Mouse (Mus musculus) hindbrain, embryonic 16.5 days (tissue): ENCODE data around the gene Garnl3. TPM values are rescaled to one million over a fixed set of nuclear protein-coding genes. Genes with fewer than 3 reads are reported as not detected.

Experiments
- ATAC-seq: fragments of 200-750 bp; cut with Nextera tagmentation; 2 replicates; pipeline ENCODE4 v1.8.0; 2017; ENCODE audit warnings: moderate TSS enrichment, moderate library complexity
- H3K27ac ChIP-seq: fragments of 300-500 bp; sonication (generic); 2 replicates; pipeline ENCODE4 v1.5.1; 2014; ENCODE audit warnings: low read depth, mild to moderate bottlenecking, control low read depth, low read length, moderate library complexity
- H3K27me3 ChIP-seq: fragments of 300-500 bp; sonication (generic); replicated peaks from 2 replicates; pipeline ENCODE4 v1.6.1; 2014; ENCODE audit warnings: low read length; ENCODE audit not compliant: control insufficient read depth, insufficient read depth
- H3K36me3 ChIP-seq: fragments of 300-500 bp; sonication (generic); 2 replicates; pipeline ENCODE4 v1.6.1; 2014; ENCODE audit warnings: mild to moderate bottlenecking, low read length, moderate library complexity, mixed read lengths; ENCODE audit not compliant: control insufficient read depth, insufficient read depth
- H3K4me1 ChIP-seq: fragments of 300-500 bp; sonication (generic); 2 replicates; pipeline ENCODE4 v1.6.1; 2014; ENCODE audit warnings: low read depth, low read length; ENCODE audit not compliant: control insufficient read depth, insufficient read depth
- H3K4me2 ChIP-seq: fragments of 300-500 bp; sonication (generic); 2 replicates; pipeline ENCODE4 v1.6.1; 2014; ENCODE audit warnings: mild to moderate bottlenecking, low read length, control low read depth, moderate library complexity
- H3K4me3 ChIP-seq: fragments of 300-500 bp; sonication (generic); 2 replicates; pipeline ENCODE4 v1.5.1; 2014; ENCODE audit warnings: mild to moderate bottlenecking, low read length, control low read depth, moderate library complexity
- H3K9ac ChIP-seq: fragments of 300-500 bp; sonication (generic); 2 replicates; pipeline ENCODE4 v1.6.1; 2014; ENCODE audit warnings: low read depth, mild to moderate bottlenecking, control low read depth, low read length, moderate library complexity
- H3K9me3 ChIP-seq: fragments of 300-500 bp; sonication (generic); 2 replicates; pipeline ENCODE4 v1.6.1; 2014; ENCODE audit warnings: mild to moderate bottlenecking, low read length, moderate library complexity; ENCODE audit not compliant: control insufficient read depth
- WGBS: fragments of 180-500 bp; shearing (Covaris S2); extraction: QIAGEN DNeasy Blood & Tissue Kit; methylation state at CpG from one replicate; pipeline ENCODE4 v1.1.7; 2014; 5-methylcytosine and 5-hydroxymethylcytosine counted together
- polyA plus RNA-seq: library from polyadenylated mRNA; unstranded; fragments of >200 nt; fragmentation: Nextera tagmentation; extraction: Ambion mirVana; gene quantifications from 2 replicates; pipeline ENCODE4 v1.2.1, GENCODE M21; 2015

Gene Garnl3
- polyA plus RNA-seq, 1 experiment from 2014 or later = 65.9 TPM

- Histone ChIP-seq H3K27ac (no peak overlapping the region), H3K9me3 (no peaks in the 10 kb centered on the region), H3K36me3 (peaks cover 7% of the 10 kb centered on the region), H3K4me3 (no peak overlapping the region), H3K4me2 (no peak overlapping the region), H3K9ac (no peak overlapping the region), H3K4me1 (no peaks in the 10 kb centered on the region), H3K27me3 (no peaks in the 10 kb centered on the region)
- no peak for ATAC-seq
- WGBS = 75% methylated on average over 1 of the region's 1 CpGs
Measured at GRCm38 (mm10) chr2:33035297-33035696, 96.2 kb downstream of the Garnl3 start.

- Histone ChIP-seq H3K36me3 (peaks cover 8% of the 10 kb centered on the region), H3K4me3 (no peak overlapping the region), H3K9me3 (no peaks in the 10 kb centered on the region), H3K27ac (no peak overlapping the region), H3K27me3 (no peaks in the 10 kb centered on the region), H3K9ac (no peak overlapping the region), H3K4me2 (no peak overlapping the region), H3K4me1 (no peaks in the 10 kb centered on the region)
- ATAC-seq = no peak
- 83% methylated on average over 7 of the region's 7 CpGs for WGBS
Measured at GRCm38 (mm10) chr2:33033281-33033680, 98.2 kb downstream of the Garnl3 start.

- Histone ChIP-seq H3K27me3 (no peaks in the 10 kb centered on the region), H3K4me2 (no peak overlapping the region), H3K36me3 (peaks cover 8% of the 10 kb centered on the region), H3K27ac (no peak overlapping the region), H3K9me3 (no peaks in the 10 kb centered on the region), H3K4me3 (no peak overlapping the region), H3K4me1 (no peaks in the 10 kb centered on the region), H3K9ac (no peak overlapping the region)
- WGBS = 91% methylated on average over 5 of the region's 5 CpGs
- ATAC-seq = no peak
Measured at GRCm38 (mm10) chr2:33032391-33033062, 98.9 kb downstream of the Garnl3 start.

GRCm38 (mm10) chr2:33025040-33025439 is 106.4 kb downstream of the Garnl3 start:
- Histone ChIP-seq H3K4me2 (no peak overlapping the region), H3K9me3 (no peaks in the 10 kb centered on the region), H3K9ac (no peak overlapping the region), H3K36me3 (peaks cover 7% of the 10 kb centered on the region), H3K4me3 (no peak overlapping the region), H3K4me1 (no peaks in the 10 kb centered on the region), H3K27me3 (no peaks in the 10 kb centered on the region), H3K27ac (no peak overlapping the region)
- whole genome bisulfite sequencing = 79% methylated on average over 4 of the region's 4 CpGs
- ATAC-seq = peak; percentile 32; the same call in 1 of the 2 replicates

- Histone ChIP-seq H3K4me2 (no peak overlapping the region), H3K36me3 (peaks cover 7% of the 10 kb centered on the region), H3K4me1 (no peaks in the 10 kb centered on the region), H3K27me3 (no peaks in the 10 kb centered on the region), H3K9me3 (no peaks in the 10 kb centered on the region), H3K9ac (no peak overlapping the region), H3K4me3 (no peak overlapping the region), H3K27ac (no peak overlapping the region)
- ATAC-seq = peak; percentile 63
- 64% methylated on average over 10 of the region's 10 CpGs for WGBS
Measured at GRCm38 (mm10) chr2:33024564-33024963, 106.9 kb downstream of the Garnl3 start.

GRCm38 (mm10) chr2:33022846-33023245 is 108.6 kb downstream of the Garnl3 start:
- H3K9me3 ChIP-seq = no peaks in the 10 kb centered on the region
- ATAC-seq = no peak

GRCm38 (mm10) chr2:33018026-33018425 is 113.4 kb downstream of the Garnl3 start:
- Histone ChIP-seq H3K36me3 (peaks cover 2% of the 10 kb centered on the region; the same call in 1 of the 2 replicates), H3K4me2 (no peak overlapping the region), H3K27ac (no peak overlapping the region), H3K9me3 (no peaks in the 10 kb centered on the region), H3K27me3 (no peaks in the 10 kb centered on the region), H3K4me1 (no peaks in the 10 kb centered on the region), H3K9ac (no peak overlapping the region), H3K4me3 (no peak overlapping the region)
- no peak for ATAC-seq
- WGBS = 13% methylated on average over 6 of the region's 6 CpGs

More at GRCm38 (mm10) chr2:33022846-33023245, 108.6 kb downstream of the Garnl3 start:
- Histone ChIP-seq H3K27me3 (no peaks in the 10 kb centered on the region), H3K27ac (no peak overlapping the region), H3K4me3 (no peak overlapping the region), H3K9ac (no peak overlapping the region), H3K4me1 (no peaks in the 10 kb centered on the region), H3K4me2 (no peak overlapping the region), H3K36me3 (peaks cover 7% of the 10 kb centered on the region)
- WGBS = 77% methylated on average over 6 of the region's 6 CpGs

- Histone ChIP-seq H3K36me3 (peaks cover 2% of the 10 kb centered on the region; the same call in 1 of the 2 replicates), H3K4me2 (no peak overlapping the region), H3K4me3 (no peak overlapping the region), H3K27me3 (no peaks in the 10 kb centered on the region), H3K9me3 (no peaks in the 10 kb centered on the region), H3K9ac (no peak overlapping the region), H3K4me1 (no peaks in the 10 kb centered on the region), H3K27ac (no peak overlapping the region)
- WGBS = 78% methylated on average over 2 of the region's 2 CpGs
- no peak for ATAC-seq
Measured at GRCm38 (mm10) chr2:33017191-33017590, 114.3 kb downstream of the Garnl3 start.

GRCm38 (mm10) chr2:33014877-33015276 is 116.6 kb downstream of the Garnl3 start:
- Histone ChIP-seq H3K4me1 (no peaks in the 10 kb centered on the region), H3K9me3 (no peaks in the 10 kb centered on the region), H3K4me3 (no peak overlapping the region), H3K36me3 (peaks cover 5% of the 10 kb centered on the region; the same call in 1 of the 2 replicates), H3K27me3 (no peaks in the 10 kb centered on the region), H3K9ac (no peak overlapping the region), H3K4me2 (no peak overlapping the region), H3K27ac (no peak overlapping the region)
- WGBS = 50% methylated on average over 5 of the region's 5 CpGs
- peak; percentile 45; the same call in 1 of the 2 replicates for ATAC-seq
